Mouse (Mus musculus): ENCODE data around the gene Il15. TPM values are rescaled to one million over a fixed set of nuclear protein-coding genes. Genes with fewer than 3 reads are reported as not detected.

Gene Il15
- polyA plus RNA-seq, 1 experiment: 5.0 TPM

DNA sequence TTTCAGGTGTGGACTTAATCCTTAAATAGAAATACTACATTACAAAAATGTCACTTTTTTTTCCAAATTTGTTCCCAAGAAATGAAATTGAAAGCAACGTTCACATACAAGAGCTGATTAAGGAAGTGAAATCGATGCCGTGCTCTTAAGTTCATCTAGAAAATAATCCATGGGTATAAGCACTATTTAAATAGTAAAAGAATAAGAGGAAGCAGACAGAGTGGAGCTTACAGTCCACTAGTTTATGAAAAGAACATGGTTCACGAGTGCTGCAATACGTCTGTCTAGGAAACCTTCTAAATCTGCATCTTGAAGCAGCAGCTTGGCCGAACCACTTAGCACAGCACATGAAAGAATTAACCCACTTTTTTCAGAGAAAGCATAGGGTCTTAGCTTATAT lies 32.4 kb downstream of the Il15 start:
- Histone ChIP-seq H3K36me3 (ENCODE audit: control insufficient read depth, insufficient read depth, low read length) (no peaks in the 10 kb centered on the region), H3K27me3 (ENCODE audit: control insufficient read depth, insufficient read depth, low read length) (no peaks in the 10 kb centered on the region), H3K27ac (ENCODE audit: insufficient read depth, low read length) (no peak overlapping the region), H3K4me3 (ENCODE audit: extremely low read depth, insufficient read depth, insufficient read length) (no peak overlapping the region), H3K4me1 (ENCODE audit: control insufficient read depth, insufficient read depth, insufficient read length) (peaks cover 6% of the 10 kb centered on the region)
- TF ChIP-seq CTCF (IDR thresholded peaks at IDR 0.05; ENCODE audit: extremely low read depth, insufficient read depth, insufficient read length, insufficient replicate concordance): no peak
- no peak for TF ChIP-seq POLR2A (IDR thresholded peaks at IDR 0.05; ENCODE audit: low read depth, low read length)
- DNase-seq (ENCODE audit: low read depth in 1 of 2, low spot score in 2 of 2): no peak
- 25% methylated on average over 6 of the region's 6 CpGs for WGBS

DNA sequence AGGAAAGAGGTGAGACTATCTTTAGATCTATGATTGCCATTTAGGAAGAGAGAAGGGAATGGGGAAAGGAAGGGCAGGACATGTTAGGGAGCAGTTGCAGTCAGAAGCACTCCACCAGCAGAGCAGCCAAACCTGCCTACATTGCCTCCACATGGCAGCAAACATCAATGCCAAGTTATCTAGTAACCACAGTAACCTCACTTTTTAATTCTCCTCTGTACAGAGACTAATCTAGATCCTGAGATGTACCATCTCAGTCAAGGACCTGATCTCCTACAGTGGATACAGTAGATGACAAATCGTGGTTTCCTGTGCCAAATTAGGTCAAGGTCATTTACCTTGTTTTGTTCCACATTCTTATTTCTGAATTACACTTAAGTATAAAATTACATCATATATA lies 42.0 kb downstream of the Il15 start:
- Histone ChIP-seq H3K36me3 (ENCODE audit: control insufficient read depth, insufficient read depth, low read length) (no peaks in the 10 kb centered on the region), H3K27me3 (ENCODE audit: control insufficient read depth, insufficient read depth, low read length) (no peaks in the 10 kb centered on the region), H3K4me1 (ENCODE audit: control insufficient read depth, insufficient read depth, insufficient read length) (no peaks in the 10 kb centered on the region), H3K27ac (ENCODE audit: insufficient read depth, low read length) (no peak overlapping the region), H3K4me3 (ENCODE audit: extremely low read depth, insufficient read depth, insufficient read length) (no peak overlapping the region)
- WGBS: 63% methylated on average over 1 of the region's 1 CpGs
- TF ChIP-seq POLR2A (IDR thresholded peaks at IDR 0.05; ENCODE audit: low read depth, low read length) (no peak), CTCF (IDR thresholded peaks at IDR 0.05; ENCODE audit: extremely low read depth, insufficient read depth, insufficient read length, insufficient replicate concordance) (no peak)
- DNase-seq (ENCODE audit: low read depth in 1 of 2, low spot score in 2 of 2): no peak

DNA sequence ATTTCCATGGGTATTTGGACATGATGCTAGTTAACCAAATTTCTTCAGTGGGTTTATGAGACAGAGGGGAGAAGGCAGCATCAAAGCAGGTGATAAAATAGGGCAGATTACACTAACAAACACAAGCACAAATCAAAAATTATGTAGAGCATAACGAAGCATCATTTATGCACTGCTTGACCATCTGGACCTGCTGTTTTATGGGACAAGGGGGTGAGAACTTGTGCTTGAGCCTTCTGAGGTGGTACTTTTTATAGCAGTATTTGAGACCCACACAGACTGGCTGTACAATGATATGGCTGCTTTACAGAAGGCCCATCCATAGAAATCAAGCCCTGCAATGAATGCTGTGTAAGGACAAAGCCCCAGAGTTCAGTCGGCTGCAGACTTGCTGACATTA lies 46.9 kb downstream of the Il15 start:
- Histone ChIP-seq H3K4me3 (ENCODE audit: extremely low read depth, insufficient read depth, insufficient read length) (no peak overlapping the region), H3K4me1 (ENCODE audit: control insufficient read depth, insufficient read depth, insufficient read length) (no peaks in the 10 kb centered on the region), H3K36me3 (ENCODE audit: control insufficient read depth, insufficient read depth, low read length) (no peaks in the 10 kb centered on the region), H3K27me3 (ENCODE audit: control insufficient read depth, insufficient read depth, low read length) (no peaks in the 10 kb centered on the region), H3K27ac (ENCODE audit: insufficient read depth, low read length) (no peak overlapping the region)
- TF ChIP-seq CTCF (IDR thresholded peaks at IDR 0.05; ENCODE audit: extremely low read depth, insufficient read depth, insufficient read length, insufficient replicate concordance) (no peak), POLR2A (IDR thresholded peaks at IDR 0.05; ENCODE audit: low read depth, low read length) (no peak)
- DNase-seq (ENCODE audit: low read depth in 1 of 2, low spot score in 2 of 2): no peak
- WGBS: 88% methylated on average over 2 of the region's 2 CpGs

DNA sequence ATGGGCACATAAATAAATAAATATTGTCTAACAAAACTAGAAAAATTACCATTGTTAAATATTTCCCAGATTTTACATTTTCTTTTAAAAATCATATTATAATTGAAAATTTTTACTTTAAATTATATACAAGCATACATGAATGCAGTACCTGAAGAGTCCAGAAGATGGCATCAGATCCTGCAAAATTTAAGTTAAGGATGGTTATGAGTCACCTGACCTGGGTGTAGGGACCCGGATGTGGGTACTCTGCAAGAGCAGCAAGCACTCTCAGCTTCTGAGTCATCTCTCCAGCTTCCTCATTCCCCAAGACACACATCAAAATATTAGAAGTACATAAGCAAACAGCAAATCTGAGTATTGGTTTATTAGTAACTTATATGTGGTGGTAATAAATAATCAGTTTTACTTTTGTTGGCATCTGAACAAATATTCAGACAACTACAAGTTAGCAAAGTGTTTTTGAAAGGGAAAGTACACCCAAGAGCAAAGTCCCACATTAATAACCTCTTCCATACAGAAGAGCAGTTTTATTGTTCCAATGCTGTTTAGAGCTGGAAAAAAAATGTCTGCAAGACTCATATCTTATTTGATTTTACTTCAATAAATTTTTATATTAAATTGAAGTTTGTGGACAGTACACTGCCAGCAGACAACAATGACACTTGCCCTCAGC lies 51.6 kb downstream of the Il15 start:
- H3K36me3 ChIP-seq (ENCODE audit: control insufficient read depth, insufficient read depth, low read length): no peaks in the 10 kb centered on the region
- WGBS: 56% methylated on average over 1 of the region's 1 CpGs
- peak; percentile 3 to 26 for DNase-seq (ENCODE audit: low read depth in 1 of 2, low spot score in 2 of 2)
- no peak for TF ChIP-seq POLR2A (IDR thresholded peaks at IDR 0.05; ENCODE audit: low read depth, low read length)
- no peak for TF ChIP-seq CTCF (IDR thresholded peaks at IDR 0.05; ENCODE audit: extremely low read depth, insufficient read depth, insufficient read length, insufficient replicate concordance)
- no peaks in the 10 kb centered on the region for H3K4me1 ChIP-seq (ENCODE audit: control insufficient read depth, insufficient read depth, insufficient read length)
- no peaks in the 10 kb centered on the region for H3K27me3 ChIP-seq (ENCODE audit: control insufficient read depth, insufficient read depth, low read length)
- H3K4me3 ChIP-seq (ENCODE audit: extremely low read depth, insufficient read depth, insufficient read length): no peak overlapping the region
- H3K27ac ChIP-seq (ENCODE audit: insufficient read depth, low read length): no peak overlapping the region

DNA sequence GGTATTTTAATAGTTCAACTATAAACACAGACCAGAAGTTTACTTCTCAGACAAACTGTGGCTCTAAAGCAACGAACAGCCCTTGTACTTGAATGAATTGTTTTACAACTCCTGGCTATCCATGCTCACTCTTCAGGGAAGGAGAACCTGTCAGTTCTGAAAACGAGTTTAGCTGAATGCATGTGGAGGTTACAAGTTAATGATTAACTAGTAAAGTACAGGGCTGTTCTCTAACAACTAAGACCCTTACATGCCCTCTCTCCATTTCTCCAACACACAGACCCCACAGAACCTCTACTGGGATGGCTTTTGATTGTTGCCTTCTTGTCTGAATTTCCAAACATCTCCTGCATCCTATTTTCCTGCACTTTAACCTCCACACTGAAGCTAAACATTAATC lies 53.7 kb downstream of the Il15 start:
- H3K27me3 ChIP-seq (ENCODE audit: control insufficient read depth, insufficient read depth, low read length): no peaks in the 10 kb centered on the region
- H3K4me3 ChIP-seq (ENCODE audit: extremely low read depth, insufficient read depth, insufficient read length): no peak overlapping the region
- H3K36me3 ChIP-seq (ENCODE audit: control insufficient read depth, insufficient read depth, low read length): no peaks in the 10 kb centered on the region
- no peak for DNase-seq (ENCODE audit: low read depth in 1 of 2, low spot score in 2 of 2)
- TF ChIP-seq POLR2A (IDR thresholded peaks at IDR 0.05; ENCODE audit: low read depth, low read length): no peak
- TF ChIP-seq CTCF (IDR thresholded peaks at IDR 0.05; ENCODE audit: extremely low read depth, insufficient read depth, insufficient read length, insufficient replicate concordance): no peak
- no peaks in the 10 kb centered on the region for H3K4me1 ChIP-seq (ENCODE audit: control insufficient read depth, insufficient read depth, insufficient read length)
- H3K27ac ChIP-seq (ENCODE audit: insufficient read depth, low read length): no peak overlapping the region
- WGBS: 73% methylated on average over 2 of the region's 2 CpGs

DNA sequence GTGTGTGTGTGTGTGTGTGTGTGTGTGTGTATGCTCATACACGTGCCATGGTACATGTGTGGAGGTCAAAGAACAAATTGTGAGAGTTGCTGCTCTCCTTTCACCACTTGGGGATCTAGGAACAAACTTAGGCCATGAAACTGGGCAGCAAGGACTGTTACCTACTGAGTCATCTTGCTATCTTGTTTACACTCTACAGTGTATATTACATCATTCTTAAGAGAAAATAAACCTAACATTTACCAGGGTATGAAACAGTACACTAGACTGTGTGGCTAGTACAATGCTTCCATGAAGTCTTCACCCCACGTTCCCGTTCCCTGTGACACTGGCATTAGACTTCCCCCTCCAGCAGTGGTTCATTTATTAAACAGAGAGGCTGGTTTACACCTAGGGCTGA lies 56.5 kb downstream of the Il15 start:
- Histone ChIP-seq H3K4me1 (ENCODE audit: control insufficient read depth, insufficient read depth, insufficient read length) (no peaks in the 10 kb centered on the region), H3K27me3 (ENCODE audit: control insufficient read depth, insufficient read depth, low read length) (no peaks in the 10 kb centered on the region), H3K4me3 (ENCODE audit: extremely low read depth, insufficient read depth, insufficient read length) (no peak overlapping the region), H3K36me3 (ENCODE audit: control insufficient read depth, insufficient read depth, low read length) (no peaks in the 10 kb centered on the region), H3K27ac (ENCODE audit: insufficient read depth, low read length) (no peak overlapping the region)
- WGBS: 85% methylated on average over 3 of the region's 3 CpGs
- TF ChIP-seq POLR2A (IDR thresholded peaks at IDR 0.05; ENCODE audit: low read depth, low read length) (no peak), CTCF (IDR thresholded peaks at IDR 0.05; ENCODE audit: extremely low read depth, insufficient read depth, insufficient read length, insufficient replicate concordance) (no peak)
- DNase-seq (ENCODE audit: low read depth in 1 of 2, low spot score in 2 of 2): no peak

DNA sequence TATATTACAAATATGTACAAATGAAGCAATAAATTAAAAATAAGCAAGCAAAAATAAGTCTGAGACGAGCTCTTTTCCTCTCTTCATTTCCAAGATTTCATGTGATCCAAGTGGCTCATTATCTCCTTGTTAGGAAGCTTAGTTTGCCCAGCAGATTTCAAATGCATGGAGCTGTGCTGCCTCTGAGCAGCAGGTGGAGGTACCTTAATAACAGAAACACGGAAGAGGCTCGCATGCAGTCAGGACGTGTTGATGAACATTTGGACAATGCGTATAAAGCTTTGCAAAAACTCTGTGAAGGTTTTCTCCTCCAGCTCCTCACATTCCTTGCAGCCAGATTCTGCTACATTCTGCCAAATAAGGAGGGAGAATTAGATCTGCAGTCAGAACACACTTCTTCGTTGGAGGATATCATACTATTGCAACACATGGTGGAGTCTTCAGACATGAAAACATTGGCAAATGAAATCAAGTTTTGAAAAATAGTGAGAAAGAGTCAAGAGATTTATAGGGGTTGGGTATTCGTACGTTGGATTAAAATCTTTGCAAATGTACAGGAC lies 71.3 kb downstream of the Il15 start:
- no peak overlapping the region for H3K27ac ChIP-seq (ENCODE audit: insufficient read depth, low read length)
- TF ChIP-seq POLR2A (IDR thresholded peaks at IDR 0.05; ENCODE audit: low read depth, low read length) (no peak), CTCF (IDR thresholded peaks at IDR 0.05; ENCODE audit: extremely low read depth, insufficient read depth, insufficient read length, insufficient replicate concordance) (no peak)
- no peak overlapping the region for H3K4me3 ChIP-seq (ENCODE audit: extremely low read depth, insufficient read depth, insufficient read length)
- 0 out of 2 replicates have a peak, but pooled peaks cover 1% of the 10 kb centered on the region for H3K36me3 ChIP-seq (ENCODE audit: control insufficient read depth, insufficient read depth, low read length)
- WGBS: 92% methylated on average over 8 of the region's 8 CpGs
- no peaks in the 10 kb centered on the region for H3K27me3 ChIP-seq (ENCODE audit: control insufficient read depth, insufficient read depth, low read length)
- H3K4me1 ChIP-seq (ENCODE audit: control insufficient read depth, insufficient read depth, insufficient read length): no peaks in the 10 kb centered on the region
- DNase-seq (ENCODE audit: low read depth in 1 of 2, low spot score in 2 of 2): no peak

Data from spleen, adult 2 months (tissue).